Mouse (Mus musculus) E14TG2a.4 (cell line): ENCODE data around the gene Gramd4.

Source experiments
- CTCF ChIP-seq: conservative IDR thresholded peaks from 2 replicates; pipeline ENCODE4 v1.5.1; 2014; ENCODE audit warnings: low read length
- POU5F1 ChIP-seq: IDR thresholded peaks from 2 replicates; pipeline ENCODE4 v1.6.1; 2014; ENCODE audit warnings: low read length, borderline replicate concordance

DNA sequence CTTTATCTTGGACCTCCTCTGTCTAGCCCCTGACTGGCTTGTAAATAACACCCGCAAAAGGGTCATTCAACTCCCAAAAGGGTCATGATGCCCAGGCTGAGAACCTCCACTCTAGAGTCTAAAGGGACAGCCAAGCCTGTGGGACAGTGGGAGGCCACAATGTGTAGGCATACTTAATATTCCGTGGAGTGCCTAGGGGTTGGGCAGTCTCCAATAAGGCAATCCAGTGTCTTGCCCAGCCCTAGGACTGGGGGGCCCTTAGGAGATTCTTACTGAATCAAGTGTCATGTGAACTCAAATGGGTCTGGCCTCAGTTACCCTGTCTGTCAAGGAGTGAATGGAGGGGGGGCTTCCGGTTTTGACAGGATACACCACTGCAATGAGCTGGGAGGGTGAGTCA, 71.5 kb downstream of the Gramd4 start:
- TF ChIP-seq CTCF, result no peak
- no peak for TF ChIP-seq POU5F1
